Mouse (Mus musculus) MEL (cell line): Measurements from ENCODE around the gene Hivep2. TPM values are rescaled to one million over a fixed set of nuclear protein-coding genes. Genes with fewer than 3 reads are reported as not detected.

Experiments
- DNase-seq: peaks from one replicate; pipeline ENCODE4 v3.0.0; 2011; ENCODE audit warnings: low read depth, low spot score
- H3K27ac ChIP-seq: 2 replicates; pipeline ENCODE4 v1.5.1; 2012; ENCODE audit warnings: low read depth, mild to moderate bottlenecking, control low read depth, low read length, moderate library complexity; ENCODE audit not compliant: control insufficient read depth
- H3K27me3 ChIP-seq, 2 experiments: fragments of 150-350 bp in 1 of 2; sonication (generic) in 1 of 2; 2 replicates each; pipeline ENCODE4 v1.6.1; 2012; ENCODE audit warnings: low read length in 2 of 2, mild to moderate bottlenecking in 2 of 2, improper control_type of control experiment in 1 of 2, moderate library complexity in 1 of 2; ENCODE audit not compliant: insufficient read depth in 2 of 2, control insufficient read depth in 1 of 2
- H3K36me3 ChIP-seq, 2 experiments: 2 replicates each; pipeline ENCODE4 v1.6.1; 2012 to 2014; ENCODE audit warnings: low read length in 2 of 2, improper control_type of control experiment in 1 of 2, inconsistent platforms in 1 of 2, mild to moderate bottlenecking in 1 of 2; ENCODE audit not compliant: insufficient read depth in 2 of 2, control insufficient read depth in 1 of 2
- H3K4me1 ChIP-seq, 2 experiments: fragments of 150-350 bp in 1 of 2; sonication (generic) in 1 of 2; 2 replicates each; pipeline ENCODE4 v1.6.1; 2012; ENCODE audit warnings: low read length in 2 of 2, improper control_type of control experiment in 1 of 2, mild to moderate bottlenecking in 1 of 2; ENCODE audit not compliant: insufficient read depth in 2 of 2, control insufficient read depth in 1 of 2
- H3K4me3 ChIP-seq, 2 experiments: fragments of 150-350 bp in 1 of 2; sonication (generic) in 1 of 2; 2 replicates each; pipeline ENCODE4 v1.5.1; 2012; ENCODE audit warnings: low read depth in 2 of 2, low read length in 2 of 2, mild to moderate bottlenecking in 2 of 2, moderate library complexity in 2 of 2, control low read depth in 1 of 2, improper control_type of control experiment in 1 of 2; ENCODE audit not compliant: control insufficient read depth in 1 of 2, insufficient read depth in 1 of 2
- H3K79me2 ChIP-seq: 2 replicates; pipeline ENCODE4 v1.6.1; 2012; ENCODE audit warnings: mild to moderate bottlenecking, low read length, moderate library complexity; ENCODE audit not compliant: control insufficient read depth, poor library complexity, insufficient read depth
- H3K9ac ChIP-seq: 2 replicates; pipeline ENCODE4 v1.6.1; 2012; ENCODE audit warnings: low read depth, mild to moderate bottlenecking, control low read depth, low read length, moderate library complexity; ENCODE audit not compliant: control insufficient read depth, poor library complexity, severe bottlenecking
- H3K9me3 ChIP-seq: fragments of 150-350 bp; sonication (generic); replicated peaks from 2 replicates; pipeline ENCODE4 v1.6.1; 2012; ENCODE audit warnings: mild to moderate bottlenecking, low read length, improper control_type of control experiment, moderate library complexity; ENCODE audit not compliant: insufficient read depth
- CHD1 ChIP-seq: IDR thresholded peaks from 2 replicates; pipeline ENCODE4 v1.6.1; 2012; ENCODE audit warnings: low read depth, mild to moderate bottlenecking, inconsistent platforms, low read length, improper control_type of control experiment
- CHD2 ChIP-seq: IDR thresholded peaks from 2 replicates; pipeline ENCODE4 v1.6.1; 2011; ENCODE audit warnings: low read length, improper control_type of control experiment
- CTCF ChIP-seq, 3 experiments: IDR thresholded peaks in 2 of 3; conservative IDR thresholded peaks in 1 of 3; 2 replicates each; pipeline ENCODE4 v1.5.1; 2011 to 2012; ENCODE audit warnings: low read length in 3 of 3, low read depth in 2 of 3, mild to moderate bottlenecking in 2 of 3, improper control_type of control experiment in 1 of 3, inconsistent platforms in 1 of 3, mixed read lengths in 1 of 3, moderate library complexity in 1 of 3; ENCODE audit not compliant: control insufficient read depth in 1 of 3, insufficient read depth in 1 of 3, poor library complexity in 1 of 3, severe bottlenecking in 1 of 3
- E2F4 ChIP-seq: IDR thresholded peaks from 2 replicates; pipeline ENCODE4 v1.6.1; 2011; ENCODE audit warnings: low read depth, low read length, improper control_type of control experiment, borderline replicate concordance
- ELF1 ChIP-seq: IDR thresholded peaks from 2 replicates; pipeline ENCODE4 v1.6.1; 2014; ENCODE audit warnings: low read depth, mild to moderate bottlenecking, inconsistent platforms, low read length, improper control_type of control experiment, moderate library complexity
- ETS1 ChIP-seq: IDR thresholded peaks from 2 replicates; pipeline ENCODE4 v1.6.1; 2012; ENCODE audit warnings: low read depth, mild to moderate bottlenecking, inconsistent platforms, low read length, improper control_type of control experiment, moderate library complexity
- GABPA ChIP-seq: IDR thresholded peaks from 2 replicates; pipeline ENCODE4 v1.6.1; 2012; ENCODE audit warnings: low read depth, mild to moderate bottlenecking, inconsistent platforms, low read length, improper control_type of control experiment, moderate library complexity
- GATA1 ChIP-seq: IDR thresholded peaks from 2 replicates; pipeline ENCODE4 v1.6.1; 2011; ENCODE audit warnings: low read depth, low read length, improper control_type of control experiment
- JUND ChIP-seq: IDR thresholded peaks from 2 replicates; pipeline ENCODE4 v1.6.1; 2011; ENCODE audit warnings: low read depth, mild to moderate bottlenecking, improper control_type of control experiment, low read length
- MAX ChIP-seq: IDR thresholded peaks from 2 replicates; pipeline ENCODE4 v1.6.1; 2011; ENCODE audit warnings: low read length, improper control_type of control experiment
- MYB ChIP-seq: IDR thresholded peaks from 2 replicates; pipeline ENCODE4 v1.6.1; 2011; ENCODE audit warnings: mild to moderate bottlenecking, low read depth, low read length, improper control_type of control experiment
- MYC ChIP-seq: IDR thresholded peaks from 2 replicates; pipeline ENCODE4 v1.6.1; 2011; ENCODE audit warnings: low read depth, mild to moderate bottlenecking, low read length, improper control_type of control experiment, moderate library complexity
- NRF1 ChIP-seq: IDR thresholded peaks from 2 replicates; pipeline ENCODE4 v1.6.1; 2014; ENCODE audit warnings: low read depth, mild to moderate bottlenecking, inconsistent platforms, low read length, improper control_type of control experiment, moderate library complexity; ENCODE audit not compliant: poor library complexity, insufficient read depth, severe bottlenecking
- RCOR1 ChIP-seq: IDR thresholded peaks from 2 replicates; pipeline ENCODE4 v1.6.1; 2012; ENCODE audit warnings: low read depth, mild to moderate bottlenecking, inconsistent platforms, low read length, improper control_type of control experiment
- SMC3 ChIP-seq: IDR thresholded peaks from 2 replicates; pipeline ENCODE4 v1.6.1; 2011; ENCODE audit warnings: low read depth, low read length, improper control_type of control experiment
- TCF12 ChIP-seq: IDR thresholded peaks from 2 replicates; pipeline ENCODE4 v1.6.1; 2014; ENCODE audit warnings: low read depth, mild to moderate bottlenecking, inconsistent platforms, low read length, improper control_type of control experiment, moderate library complexity
- UBTF ChIP-seq: IDR thresholded peaks from 2 replicates; pipeline ENCODE4 v1.6.1; 2012; ENCODE audit warnings: low read depth, mild to moderate bottlenecking, inconsistent platforms, low read length, improper control_type of control experiment, moderate library complexity, borderline replicate concordance; ENCODE audit not compliant: insufficient read depth
- USF1 ChIP-seq: IDR thresholded peaks from 2 replicates; pipeline ENCODE4 v1.6.1; 2014; ENCODE audit warnings: low read depth, mild to moderate bottlenecking, inconsistent platforms, low read length, improper control_type of control experiment, moderate library complexity
- USF2 ChIP-seq, 2 experiments: IDR thresholded peaks; 2 replicates each; pipeline ENCODE4 v1.6.1; 2011 to 2012; ENCODE audit warnings: improper control_type of control experiment in 2 of 2, low read length in 2 of 2, borderline replicate concordance in 1 of 2, inconsistent platforms in 1 of 2, low read depth in 1 of 2, mild to moderate bottlenecking in 1 of 2; ENCODE audit not compliant: insufficient read depth in 1 of 2
- ZC3H11A ChIP-seq: IDR thresholded peaks from 2 replicates; pipeline ENCODE4 v1.6.1; 2012; ENCODE audit warnings: low read depth, mild to moderate bottlenecking, inconsistent platforms, low read length, improper control_type of control experiment
- ZKSCAN1 ChIP-seq: IDR thresholded peaks from 2 replicates; pipeline ENCODE4 v1.6.1; 2012; ENCODE audit warnings: low read depth, mild to moderate bottlenecking, inconsistent platforms, low read length, improper control_type of control experiment, moderate library complexity
- ZMIZ1 ChIP-seq: IDR thresholded peaks from 2 replicates; pipeline ENCODE4 v1.6.1; 2012; ENCODE audit warnings: low read depth, mild to moderate bottlenecking, inconsistent platforms, low read length, improper control_type of control experiment, moderate library complexity
- ZNF384 ChIP-seq: IDR thresholded peaks from 2 replicates; pipeline ENCODE4 v1.6.1; 2012; ENCODE audit warnings: low read depth, mild to moderate bottlenecking, inconsistent platforms, low read length, improper control_type of control experiment
- polyA plus RNA-seq, 2 experiments: library from polyadenylated mRNA; stranded (reverse) in 1 of 2; unstranded in 1 of 2; fragments of >175 nt in 1 of 2; fragments of >200 nt in 1 of 2; gene quantifications; 2 replicates each; pipeline versions ENCODE4 v1.2.1 to v1.2.4; 2012; ENCODE audit warnings: low replicate concordance in 2 of 2, low read depth in 1 of 2; ENCODE audit not compliant: insufficient read length in 2 of 2, insufficient read depth in 1 of 2, missing spikeins in 1 of 2
- total RNA-seq: library from RNA; depleted of rRNA; stranded (reverse); fragments of 300-350 nt; gene quantifications from 2 replicates; pipeline ENCODE4 v1.2.3, GENCODE M21; 2012

Gene Hivep2
- total and polyA plus RNA-seq, 3 experiments = not detected

DNA sequence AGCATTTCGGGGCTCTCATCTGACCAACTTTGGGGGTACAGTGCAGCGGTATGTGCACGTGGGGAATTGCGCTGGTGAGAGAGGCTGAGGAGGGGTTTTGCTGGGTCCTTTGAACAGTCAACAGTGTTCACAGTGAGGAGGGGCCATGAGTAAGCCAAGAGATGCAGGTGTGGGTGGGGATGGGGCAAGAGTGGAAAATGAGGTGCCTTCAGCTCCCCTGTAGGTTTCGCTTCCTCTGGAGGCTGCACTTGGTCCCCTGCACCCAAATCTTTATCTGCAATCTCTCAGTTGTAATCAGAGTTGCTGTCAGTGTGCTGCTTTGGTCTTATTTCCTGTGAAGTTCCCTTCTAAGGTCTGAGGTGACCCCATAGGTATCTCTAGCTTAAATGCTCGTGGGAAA lies 27.5 kb downstream of the Hivep2 start:
- Histone ChIP-seq H3K4me3 (no peak overlapping the region), H3K27me3 (no peaks in the 10 kb centered on the region), H3K9ac (no peak overlapping the region), H3K79me2 (no peaks in the 10 kb centered on the region), H3K9me3 (no peaks in the 10 kb centered on the region), H3K27ac (no peak overlapping the region), H3K4me1 (no peaks in the 10 kb centered on the region), H3K36me3 (no peaks in the 10 kb centered on the region)
- TF ChIP-seq UBTF = no peak
- no peak for TF ChIP-seq USF1
- no peak for TF ChIP-seq ZKSCAN1
- TF ChIP-seq CHD1 = no peak
- no peak for TF ChIP-seq ELF1
- no peak for TF ChIP-seq MAX
- no peak for TF ChIP-seq NRF1
- TF ChIP-seq MYC = no peak
- no peak for TF ChIP-seq CHD2
- no peak for TF ChIP-seq GATA1
- TF ChIP-seq ETS1 = no peak
- no peak for TF ChIP-seq TCF12
- DNase-seq = no peak

DNA sequence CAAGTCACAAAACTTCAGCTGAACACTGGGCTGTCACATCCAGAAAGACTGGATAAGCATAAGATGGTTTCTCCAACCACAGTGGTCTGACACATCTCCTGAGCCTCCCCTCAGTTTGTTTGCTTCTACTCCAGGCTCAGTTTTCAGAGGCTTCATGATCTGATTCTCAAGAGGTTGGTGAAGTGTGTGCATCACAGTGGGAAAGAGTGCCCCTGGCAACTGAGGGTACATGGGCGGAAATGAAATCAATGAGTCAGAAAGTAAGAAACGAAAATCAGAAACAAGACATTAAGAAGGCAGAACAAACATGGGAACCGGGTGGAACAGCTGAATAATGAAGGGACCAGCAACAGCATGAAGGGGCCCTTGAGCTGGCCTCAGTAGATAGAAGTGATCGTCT lies 31.5 kb downstream of the Hivep2 start:
- Histone ChIP-seq H3K79me2 (no peaks in the 10 kb centered on the region), H3K9me3 (no peaks in the 10 kb centered on the region), H3K9ac (no peak overlapping the region), H3K36me3 (no peaks in the 10 kb centered on the region), H3K27ac (no peak overlapping the region), H3K4me1 (no peaks in the 10 kb centered on the region), H3K4me3 (no peak overlapping the region), H3K27me3 (no peaks in the 10 kb centered on the region)
- no peak for DNase-seq
- TF ChIP-seq TCF12 (no peak), CTCF (IDR thresholded peaks at IDR 0.05 in 2 of 3, conservative IDR thresholded peaks at IDR 0.05 in 1 of 3; ENCODE audit: control insufficient read depth in 1 of 3, insufficient read depth in 1 of 3, low read depth in 2 of 3, low read length in 3 of 3, poor library complexity in 1 of 3, severe bottlenecking in 1 of 3) (no peak), MAX (no peak)

DNA sequence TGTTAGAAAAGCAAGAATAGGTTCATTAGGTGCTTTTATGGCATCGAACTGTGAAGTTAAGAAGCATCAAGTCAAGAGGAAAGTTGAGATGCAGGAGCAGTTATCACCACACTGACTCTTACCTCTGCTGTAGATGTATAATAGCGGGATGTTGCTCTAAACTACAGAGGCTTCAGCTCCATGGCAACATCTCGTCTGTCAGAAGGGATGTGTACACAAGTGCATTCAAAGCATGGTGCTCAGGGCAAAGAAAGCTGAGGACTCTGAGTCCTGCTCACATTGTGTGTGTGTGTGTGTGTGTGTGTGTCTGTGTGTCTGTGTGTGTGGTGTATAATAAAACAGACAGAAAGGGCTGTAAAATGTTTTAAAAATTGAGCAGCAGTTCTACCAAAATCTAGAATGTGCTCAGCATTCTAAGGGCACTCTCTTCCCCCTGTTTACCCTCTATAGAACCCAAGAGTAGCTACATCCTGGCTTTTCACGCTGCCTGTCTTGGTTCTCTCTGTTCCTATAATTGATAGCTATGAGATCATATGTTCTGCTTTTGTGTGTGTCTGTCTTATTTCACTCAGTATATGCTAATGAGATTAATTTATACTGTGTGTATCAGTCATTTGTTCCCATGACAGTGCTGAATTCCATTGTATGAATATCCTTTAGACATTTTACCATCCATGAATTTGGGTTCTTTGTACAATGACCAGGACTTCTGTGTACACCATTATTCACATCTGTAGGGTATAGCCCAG lies 39.1 kb downstream of the Hivep2 start:
- no peak overlapping the region for H3K27ac ChIP-seq
- no peak for TF ChIP-seq MYB
- TF ChIP-seq ETS1 = no peak
- TF ChIP-seq SMC3 = no peak
- no peak for TF ChIP-seq ZKSCAN1
- TF ChIP-seq E2F4 = no peak
- no peak for TF ChIP-seq CHD2
- no peak for TF ChIP-seq ZMIZ1
- no peak for TF ChIP-seq ZC3H11A
- no peak for TF ChIP-seq ZNF384
- TF ChIP-seq MAX = no peak
- no peak for TF ChIP-seq JUND
- TF ChIP-seq USF2 (IDR thresholded peaks at IDR 0.05; ENCODE audit: borderline replicate concordance in 1 of 2, insufficient read depth in 1 of 2, low read depth in 1 of 2, low read length in 2 of 2) = no peak
- no peak for TF ChIP-seq GABPA
- no peak for TF ChIP-seq RCOR1
- no peak for DNase-seq
- H3K36me3 ChIP-seq = no peaks in the 10 kb centered on the region
- H3K9me3 ChIP-seq = no peaks in the 10 kb centered on the region
- no peaks in the 10 kb centered on the region for H3K27me3 ChIP-seq
- no peak overlapping the region for H3K9ac ChIP-seq
- H3K4me3 ChIP-seq = no peak overlapping the region
- H3K79me2 ChIP-seq = no peaks in the 10 kb centered on the region
- H3K4me1 ChIP-seq = no peaks in the 10 kb centered on the region
